Mouse (Mus musculus): Measurements from ENCODE around the gene Pde10a. TPM values are rescaled to one million over a fixed set of nuclear protein-coding genes. Genes with fewer than 3 reads are reported as not detected.
A peak's percentile ranks its signal among the peaks of the same experiment; 100 is the strongest.

Gene Pde10a
- polyA plus RNA-seq, 1 experiment from 2014 or later = 1.4 TPM

DNA sequence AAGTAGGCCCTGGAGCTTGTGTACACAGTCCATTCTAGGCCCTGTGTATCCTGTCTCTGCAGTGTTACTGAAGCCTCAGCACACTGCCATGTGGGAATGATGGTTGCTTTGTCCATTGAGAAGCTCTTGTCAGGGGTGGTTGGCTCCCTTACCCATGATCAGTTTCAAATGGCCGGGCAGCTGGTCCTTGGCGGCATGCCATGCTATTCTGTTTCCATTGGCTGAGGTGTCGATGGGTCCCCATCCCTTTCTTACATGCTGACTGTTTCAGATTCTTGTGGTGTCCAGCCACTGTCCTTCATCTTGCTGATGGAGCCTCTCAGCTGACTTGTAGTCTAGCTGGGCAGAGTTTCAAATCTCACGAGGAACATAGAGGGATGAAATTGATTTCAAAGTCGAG is 305.8 kb downstream of the Pde10a start:
- Histone ChIP-seq H3K4me3 (replicated peaks) (no peak overlapping the region), H3K4me2 (replicated peaks) (no peak overlapping the region), H3K4me1 (replicated peaks) (no peaks in the 10 kb centered on the region), H3K9me3 (no peaks in the 10 kb centered on the region), H3K27ac (no peak overlapping the region), H3K36me3 (no peaks in the 10 kb centered on the region), H3K27me3 (replicated peaks) (no peaks in the 10 kb centered on the region), H3K9ac (no peak overlapping the region)
- 86% methylated on average over 5 of the region's 5 CpGs for WGBS
- ATAC-seq = no peak

DNA sequence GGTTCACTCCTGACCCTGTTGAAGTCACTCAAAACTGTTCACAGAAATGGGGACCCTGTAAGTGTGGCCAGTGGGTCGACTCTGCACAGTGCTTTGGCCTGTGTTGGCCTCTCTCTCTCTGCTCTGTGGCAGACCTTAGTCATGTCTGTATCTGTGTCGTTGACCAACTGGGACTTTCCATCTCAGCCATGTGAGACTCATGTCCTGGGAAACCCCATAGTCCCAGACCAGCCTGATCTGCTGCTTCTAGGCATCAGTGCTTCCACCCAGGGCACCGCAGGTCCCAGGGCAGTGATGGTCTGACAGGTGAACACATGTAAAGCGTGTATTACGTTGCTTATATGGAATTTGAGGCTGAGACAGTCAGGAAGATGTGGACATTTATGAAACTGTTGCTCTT is 311.1 kb downstream of the Pde10a start:
- Histone ChIP-seq H3K9me3 (no peaks in the 10 kb centered on the region), H3K27me3 (replicated peaks) (no peaks in the 10 kb centered on the region), H3K4me1 (replicated peaks) (no peaks in the 10 kb centered on the region), H3K4me2 (replicated peaks) (no peak overlapping the region), H3K36me3 (no peaks in the 10 kb centered on the region), H3K27ac (no peak overlapping the region), H3K4me3 (replicated peaks) (no peak overlapping the region), H3K9ac (no peak overlapping the region)
- 91% methylated on average over 5 of the region's 5 CpGs for WGBS
- ATAC-seq = no peak

DNA sequence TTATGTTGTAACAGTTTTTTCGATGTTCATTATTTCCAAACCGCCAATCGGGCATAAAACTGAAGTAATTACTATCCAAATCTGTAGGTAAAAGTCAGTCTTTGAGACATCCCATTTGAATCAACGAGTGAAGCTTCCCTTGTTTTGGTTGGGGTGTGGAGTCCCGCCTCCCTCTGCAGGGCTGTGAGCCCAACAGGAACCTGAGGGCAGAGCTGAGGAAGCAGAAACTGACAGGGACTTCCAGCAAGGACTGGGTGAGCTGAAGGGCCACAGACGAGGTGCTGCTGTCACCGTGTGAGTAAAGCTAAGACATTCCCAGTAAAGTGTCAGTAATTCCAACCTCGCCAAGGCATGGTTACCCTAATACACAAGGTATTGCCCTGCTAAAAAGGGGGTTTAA is 313.1 kb downstream of the Pde10a start:
- H3K9me3 ChIP-seq = no peaks in the 10 kb centered on the region
- H3K4me3 ChIP-seq (replicated peaks) = no peak overlapping the region
- no peaks in the 10 kb centered on the region for H3K36me3 ChIP-seq
- no peak for ATAC-seq
- H3K27ac ChIP-seq = no peak overlapping the region
- WGBS = 57% methylated on average over 8 of the region's 8 CpGs
- H3K4me2 ChIP-seq (replicated peaks) = no peak overlapping the region
- no peak overlapping the region for H3K9ac ChIP-seq
- H3K4me1 ChIP-seq (replicated peaks) = peaks cover 8% of the 10 kb centered on the region
- H3K27me3 ChIP-seq (replicated peaks) = no peaks in the 10 kb centered on the region

- Histone ChIP-seq H3K4me2 (replicated peaks) (no peak overlapping the region), H3K27me3 (replicated peaks) (no peaks in the 10 kb centered on the region), H3K36me3 (no peaks in the 10 kb centered on the region), H3K4me1 (replicated peaks) (peaks cover 9% of the 10 kb centered on the region), H3K9me3 (no peaks in the 10 kb centered on the region), H3K9ac (no peak overlapping the region), H3K27ac (no peak overlapping the region), H3K4me3 (replicated peaks) (no peak overlapping the region)
- WGBS = 66% methylated on average over 10 of the region's 10 CpGs
- no peak for ATAC-seq
Measured at GRCm38 (mm10) chr17:8839237-8840011, 314.3 kb downstream of the Pde10a start.

DNA sequence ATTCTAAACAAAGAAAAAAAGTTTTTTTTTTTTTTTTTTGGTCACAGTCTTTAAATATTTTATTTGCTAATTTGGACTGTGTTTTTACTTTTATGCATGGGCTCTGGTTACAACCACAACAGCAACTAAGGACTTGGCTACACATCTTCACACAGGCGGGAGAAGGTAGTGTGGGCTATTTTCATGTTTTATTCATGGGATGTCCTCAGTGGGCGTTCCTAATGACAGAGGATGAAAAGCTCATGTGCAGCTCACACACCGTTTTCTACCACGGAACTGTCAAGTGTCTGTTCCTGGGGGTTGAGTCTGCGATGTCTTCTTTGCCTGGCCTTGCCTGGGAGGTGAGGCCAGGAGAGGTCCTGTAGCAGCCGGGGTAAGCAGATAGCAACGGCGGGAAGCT is 315.9 kb downstream of the Pde10a start:
- no peak for ATAC-seq
- Histone ChIP-seq H3K9ac (no peak overlapping the region), H3K4me3 (replicated peaks) (no peak overlapping the region), H3K9me3 (no peaks in the 10 kb centered on the region), H3K4me2 (replicated peaks) (no peak overlapping the region), H3K27ac (no peak overlapping the region), H3K36me3 (no peaks in the 10 kb centered on the region), H3K4me1 (replicated peaks) (peaks cover 9% of the 10 kb centered on the region), H3K27me3 (replicated peaks) (no peaks in the 10 kb centered on the region)
- 82% methylated on average over 8 of the region's 8 CpGs for WGBS

- no peak overlapping the region for H3K27ac ChIP-seq
- no peak overlapping the region for H3K4me3 ChIP-seq (replicated peaks)
- 67% methylated on average over 8 of the region's 8 CpGs for WGBS
- ATAC-seq = no peak
- H3K9me3 ChIP-seq = no peaks in the 10 kb centered on the region
- no peaks in the 10 kb centered on the region for H3K27me3 ChIP-seq (replicated peaks)
- H3K36me3 ChIP-seq = no peaks in the 10 kb centered on the region
- no peak overlapping the region for H3K9ac ChIP-seq
- H3K4me1 ChIP-seq (replicated peaks) = peaks cover 9% of the 10 kb centered on the region
- no peak overlapping the region for H3K4me2 ChIP-seq (replicated peaks)
Measured at GRCm38 (mm10) chr17:8841897-8842540, 316.8 kb downstream of the Pde10a start.

- Histone ChIP-seq H3K36me3 (no peaks in the 10 kb centered on the region), H3K27me3 (replicated peaks) (no peaks in the 10 kb centered on the region), H3K9me3 (no peaks in the 10 kb centered on the region), H3K4me1 (replicated peaks) (peaks cover 9% of the 10 kb centered on the region), H3K9ac (no peak overlapping the region), H3K4me2 (replicated peaks) (no peak overlapping the region), H3K4me3 (replicated peaks) (no peak overlapping the region), H3K27ac (no peak overlapping the region)
- ATAC-seq = 0 out of 2 replicates have a peak, but pooled peaks have one; percentile 17
- WGBS = 57% methylated on average over 4 of the region's 4 CpGs
Measured at GRCm38 (mm10) chr17:8842662-8843061, 317.5 kb downstream of the Pde10a start.

- Histone ChIP-seq H3K9me3 (no peaks in the 10 kb centered on the region), H3K27me3 (replicated peaks) (no peaks in the 10 kb centered on the region), H3K4me1 (replicated peaks) (peaks cover 9% of the 10 kb centered on the region), H3K4me3 (replicated peaks) (no peak overlapping the region), H3K36me3 (no peaks in the 10 kb centered on the region), H3K9ac (no peak overlapping the region), H3K4me2 (replicated peaks) (no peak overlapping the region), H3K27ac (no peak overlapping the region)
- ATAC-seq = peak; percentile 45; the same call in 1 of the 2 replicates
- 75% methylated on average over 7 of the region's 7 CpGs for WGBS
Measured at GRCm38 (mm10) chr17:8843941-8844340, 318.8 kb downstream of the Pde10a start.

DNA sequence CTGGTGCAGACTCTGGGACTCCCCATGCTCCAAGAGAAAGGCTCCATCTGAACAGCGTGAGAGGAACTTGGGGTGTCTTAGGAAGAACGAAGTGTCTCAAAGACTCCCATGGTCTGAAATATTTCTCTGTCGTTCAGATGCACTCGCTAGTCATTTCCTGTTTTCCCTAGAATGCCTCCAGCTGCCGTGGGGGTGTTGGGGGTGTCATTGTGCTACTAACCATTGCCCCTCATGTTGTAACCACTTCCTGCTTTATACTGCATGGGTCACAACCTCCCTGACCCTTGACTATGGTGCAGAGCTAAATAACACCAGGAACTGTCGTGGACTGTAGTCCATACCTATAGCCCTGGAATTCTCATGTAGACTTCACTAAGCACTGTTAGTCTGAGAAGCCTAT is 321.3 kb downstream of the Pde10a start:
- H3K27ac ChIP-seq = no peak overlapping the region
- H3K27me3 ChIP-seq (replicated peaks) = no peaks in the 10 kb centered on the region
- no peaks in the 10 kb centered on the region for H3K36me3 ChIP-seq
- no peak overlapping the region for H3K4me2 ChIP-seq (replicated peaks)
- H3K9me3 ChIP-seq = no peaks in the 10 kb centered on the region
- peaks cover 9% of the 10 kb centered on the region for H3K4me1 ChIP-seq (replicated peaks)
- no peak for ATAC-seq
- H3K4me3 ChIP-seq (replicated peaks) = no peak overlapping the region
- 50% methylated on average over 6 of the region's 6 CpGs for WGBS
- H3K9ac ChIP-seq = no peak overlapping the region

GRCm38 (mm10) chr17:8847558-8847957 is 322.4 kb downstream of the Pde10a start:
- H3K9me3 ChIP-seq = no peaks in the 10 kb centered on the region
- no peak overlapping the region for H3K4me3 ChIP-seq (replicated peaks)
- peaks cover 8% of the 10 kb centered on the region for H3K4me1 ChIP-seq (replicated peaks)
- no peak overlapping the region for H3K4me2 ChIP-seq (replicated peaks)
- H3K27me3 ChIP-seq (replicated peaks) = no peaks in the 10 kb centered on the region
- WGBS = 45% methylated on average over 7 of the region's 7 CpGs
- no peak for ATAC-seq
- no peak overlapping the region for H3K27ac ChIP-seq
- H3K36me3 ChIP-seq = no peaks in the 10 kb centered on the region
- no peak overlapping the region for H3K9ac ChIP-seq

GRCm38 (mm10) chr17:8851846-8852245 is 326.7 kb downstream of the Pde10a start:
- no peak overlapping the region for H3K9ac ChIP-seq
- H3K4me2 ChIP-seq (replicated peaks) = no peak overlapping the region
- no peaks in the 10 kb centered on the region for H3K9me3 ChIP-seq
- no peaks in the 10 kb centered on the region for H3K36me3 ChIP-seq
- no peaks in the 10 kb centered on the region for H3K27me3 ChIP-seq (replicated peaks)
- no peak overlapping the region for H3K27ac ChIP-seq
- WGBS = 91% methylated on average over 6 of the region's 6 CpGs
- peaks cover 6% of the 10 kb centered on the region; the same call in 1 of the 2 replicates for H3K4me1 ChIP-seq (replicated peaks)
- ATAC-seq = no peak
- H3K4me3 ChIP-seq (replicated peaks) = no peak overlapping the region

DNA sequence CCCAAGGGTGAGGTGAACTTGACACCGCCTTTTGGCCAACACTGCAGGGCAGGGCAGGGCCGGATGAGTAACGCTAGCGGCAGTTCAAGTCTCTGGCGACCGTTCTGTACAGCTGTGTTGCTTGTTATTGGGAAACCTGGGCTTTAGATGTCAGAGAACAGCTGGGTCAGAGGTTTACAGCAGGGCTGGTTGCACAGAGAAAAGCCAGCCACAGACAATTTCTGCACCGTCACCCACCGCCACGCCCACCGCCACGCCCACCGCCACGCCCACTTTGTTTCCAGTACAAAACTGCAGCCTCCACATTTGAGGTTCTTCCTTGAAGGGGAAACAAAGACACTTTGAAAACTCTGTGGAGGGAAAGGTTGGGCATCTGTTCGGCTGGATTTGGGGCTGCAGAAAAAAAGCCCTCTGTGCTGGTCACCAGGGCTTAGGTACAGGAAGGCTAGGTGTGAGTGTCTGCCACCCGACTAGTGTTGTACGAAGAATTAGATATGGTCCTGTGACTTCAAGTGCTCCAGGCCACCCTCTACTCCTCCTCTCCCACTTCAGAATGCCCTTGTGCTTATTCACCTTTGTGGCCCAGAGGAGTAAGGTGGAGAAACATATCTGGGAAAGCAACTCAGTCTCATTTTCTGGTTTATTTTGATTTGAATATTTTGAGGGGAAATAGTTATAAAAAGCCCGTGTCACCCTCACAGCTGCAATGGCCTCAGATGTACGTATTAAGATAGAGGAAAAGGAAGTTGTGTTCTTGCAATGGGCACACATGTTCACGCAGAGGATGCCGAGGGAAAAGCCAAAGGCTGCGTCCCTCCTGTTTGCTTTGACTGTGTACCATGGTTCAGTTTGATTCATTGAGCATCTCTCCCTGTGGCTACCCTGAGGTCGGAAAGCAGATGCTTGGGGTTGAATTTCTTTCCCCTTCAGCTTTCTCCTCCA is 331.5 kb downstream of the Pde10a start:
- H3K4me3 ChIP-seq (replicated peaks) = peak overlapping the region; percentile 15; the same call in 1 of the 2 replicates
- peak overlapping the region; percentile 53 for H3K4me2 ChIP-seq (replicated peaks)
- no peaks in the 10 kb centered on the region for H3K9me3 ChIP-seq
- H3K27me3 ChIP-seq (replicated peaks) = no peaks in the 10 kb centered on the region
- peaks cover 9% of the 10 kb centered on the region; the same call in 1 of the 2 replicates for H3K4me1 ChIP-seq (replicated peaks)
- ATAC-seq = peak; percentile 62
- WGBS = 33% methylated on average over 22 of the region's 22 CpGs
- no peaks in the 10 kb centered on the region for H3K36me3 ChIP-seq
- H3K27ac ChIP-seq = no peak overlapping the region
- no peak overlapping the region for H3K9ac ChIP-seq
